Mouse (Mus musculus): ENCODE data around the gene Tgfbrap1. TPM values are rescaled to one million over a fixed set of nuclear protein-coding genes. Genes with fewer than 3 reads are reported as not detected.
A peak's percentile ranks its signal among the peaks of the same experiment; 100 is the strongest.

The Tgfbrap1 gene
- 15.1 and 17.2 TPM in 2 replicates for polyA plus RNA-seq (2014; fragmentation: Nextera tagmentation; extraction: Ambion mirVana)

DNA sequence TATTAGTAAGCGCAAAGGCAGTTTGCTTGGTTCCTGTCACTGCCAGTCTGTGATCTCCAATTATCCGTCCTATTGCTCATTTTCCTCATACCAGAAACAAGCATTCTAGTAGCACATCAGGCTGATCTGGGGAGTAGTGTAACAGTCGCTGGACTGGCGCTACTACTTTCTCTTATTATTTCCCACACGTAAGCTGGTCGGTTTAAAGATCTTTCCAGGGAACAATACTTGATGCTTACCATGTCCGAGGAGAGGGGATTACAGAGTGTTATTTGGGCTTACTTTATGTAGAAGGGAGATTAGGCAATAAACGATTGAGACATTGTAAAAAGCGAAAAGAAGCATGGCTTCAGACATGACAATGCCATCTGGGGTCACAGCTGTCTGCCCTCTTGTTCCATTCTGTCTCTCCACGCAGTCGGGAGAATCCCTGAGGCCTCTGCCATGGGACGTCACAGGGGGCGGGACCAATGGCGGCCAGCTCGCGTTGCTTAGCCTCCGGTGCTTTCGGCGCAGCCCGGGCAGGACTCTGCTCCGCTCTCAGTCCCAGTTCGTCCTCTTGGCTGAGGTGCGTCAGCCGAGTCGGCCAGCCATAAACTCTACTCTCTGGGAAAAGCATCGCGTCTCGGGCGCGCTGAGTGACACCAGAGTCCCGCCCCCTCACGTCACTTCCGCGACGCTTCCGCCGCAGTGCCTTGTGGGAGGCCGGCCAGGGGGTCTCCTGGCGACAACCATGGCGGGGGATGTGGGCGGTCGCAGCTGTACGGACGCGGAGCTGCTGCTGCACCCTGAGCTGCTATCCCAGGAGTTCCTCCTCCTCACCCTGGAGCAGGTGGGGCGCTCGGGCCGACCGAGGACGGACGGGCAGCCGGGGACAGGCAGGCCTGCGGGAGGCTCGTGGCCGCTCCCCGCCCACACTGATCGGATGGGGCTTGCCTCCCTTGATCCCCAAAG is at the start of gene Tgfbrap1, which contains the start of gene AI597479:
TSS of gene Tgfbrap1 (minus strand) at position 607 of the 954 bp plus-strand sequence.
TSS of gene AI597479 (plus strand) at position 680 of the 954 bp plus-strand sequence.
- Histone ChIP-seq H3K27me3 (ENCODE audit: control insufficient read depth, insufficient read depth, low read length) (no peaks in the 10 kb centered on the region), H3K9ac (ENCODE audit: low read depth, low read length) (peak within 1 kb of the TSS; percentile 81), H3K4me1 (replicated peaks; ENCODE audit: control insufficient read depth, insufficient read depth, low read length) (no peaks in the 10 kb centered on the region; the same call in 1 of the 2 replicates), H3K36me3 (ENCODE audit: control insufficient read depth, insufficient read depth, low read length) (no peaks in the 10 kb centered on the region), H3K9me3 (ENCODE audit: control insufficient read depth, low read length) (no peaks in the 10 kb centered on the region), H3K4me2 (replicated peaks; ENCODE audit: low read depth, low read length) (peak within 1 kb of the TSS; percentile 63), H3K4me3 (ENCODE audit: low read depth, low read length) (peak within 1 kb of the TSS; percentile 67), H3K27ac (ENCODE audit: low read depth, low read length) (peak within 1 kb of the TSS; percentile 98)
- DNase-seq (ENCODE audit: low spot score) (peak; percentile 97), ATAC-seq (ENCODE audit: low FRiP score) (peak; percentile 98)
- 1% methylated on average over 57 of the region's 57 CpGs for WGBS

- no peak for DNase-seq (ENCODE audit: low spot score)
- H3K4me2 ChIP-seq (replicated peaks; ENCODE audit: low read depth, low read length): no peak overlapping the region
- no peak overlapping the region for H3K27ac ChIP-seq (ENCODE audit: low read depth, low read length)
- H3K4me1 ChIP-seq (replicated peaks; ENCODE audit: control insufficient read depth, insufficient read depth, low read length): no peaks in the 10 kb centered on the region
- no peaks in the 10 kb centered on the region for H3K9me3 ChIP-seq (ENCODE audit: control insufficient read depth, low read length)
- no peaks in the 10 kb centered on the region for H3K27me3 ChIP-seq (ENCODE audit: control insufficient read depth, insufficient read depth, low read length)
- H3K36me3 ChIP-seq (ENCODE audit: control insufficient read depth, insufficient read depth, low read length): no peaks in the 10 kb centered on the region
- H3K4me3 ChIP-seq (ENCODE audit: low read depth, low read length): no peak overlapping the region
- WGBS: 74% methylated on average over 2 of the region's 2 CpGs
- no peak for ATAC-seq (ENCODE audit: low FRiP score)
- H3K9ac ChIP-seq (ENCODE audit: low read depth, low read length): no peak overlapping the region
Measured at GRCm38 (mm10) chr1:43147474-43147873, 49.0 kb upstream of the Tgfbrap1 start.

- DNase-seq (ENCODE audit: low spot score): no peak
- no peak overlapping the region for H3K4me2 ChIP-seq (replicated peaks; ENCODE audit: low read depth, low read length)
- WGBS: 90% methylated on average over 6 of the region's 6 CpGs
- H3K9me3 ChIP-seq (ENCODE audit: control insufficient read depth, low read length): no peaks in the 10 kb centered on the region
- ATAC-seq (ENCODE audit: low FRiP score): no peak
- H3K27me3 ChIP-seq (ENCODE audit: control insufficient read depth, insufficient read depth, low read length): no peaks in the 10 kb centered on the region
- H3K4me3 ChIP-seq (ENCODE audit: low read depth, low read length): no peak overlapping the region
- no peaks in the 10 kb centered on the region for H3K36me3 ChIP-seq (ENCODE audit: control insufficient read depth, insufficient read depth, low read length)
- no peaks in the 10 kb centered on the region for H3K4me1 ChIP-seq (replicated peaks; ENCODE audit: control insufficient read depth, insufficient read depth, low read length)
- no peak overlapping the region for H3K9ac ChIP-seq (ENCODE audit: low read depth, low read length)
- H3K27ac ChIP-seq (ENCODE audit: low read depth, low read length): no peak overlapping the region
Measured at GRCm38 (mm10) chr1:43145388-43145787, 47.0 kb upstream of the Tgfbrap1 start.

- Histone ChIP-seq H3K9me3 (ENCODE audit: control insufficient read depth, low read length) (no peaks in the 10 kb centered on the region), H3K36me3 (ENCODE audit: control insufficient read depth, insufficient read depth, low read length) (no peaks in the 10 kb centered on the region), H3K27me3 (ENCODE audit: control insufficient read depth, insufficient read depth, low read length) (no peaks in the 10 kb centered on the region), H3K9ac (ENCODE audit: low read depth, low read length) (no peak overlapping the region), H3K27ac (ENCODE audit: low read depth, low read length) (no peak overlapping the region), H3K4me1 (replicated peaks; ENCODE audit: control insufficient read depth, insufficient read depth, low read length) (no peaks in the 10 kb centered on the region), H3K4me3 (ENCODE audit: low read depth, low read length) (no peak overlapping the region), H3K4me2 (replicated peaks; ENCODE audit: low read depth, low read length) (no peak overlapping the region)
- no peak for ATAC-seq (ENCODE audit: low FRiP score)
- 92% methylated on average over 8 of the region's 8 CpGs for WGBS
- no peak for DNase-seq (ENCODE audit: low spot score)
Measured at GRCm38 (mm10) chr1:43144338-43144906, 46.0 kb upstream of the Tgfbrap1 start.

GRCm38 (mm10) chr1:43143791-43144190 is 45.4 kb upstream of the Tgfbrap1 start:
- H3K4me1 ChIP-seq (replicated peaks; ENCODE audit: control insufficient read depth, insufficient read depth, low read length): no peaks in the 10 kb centered on the region
- WGBS: 92% methylated on average over 4 of the region's 4 CpGs
- no peak overlapping the region for H3K4me2 ChIP-seq (replicated peaks; ENCODE audit: low read depth, low read length)
- H3K27me3 ChIP-seq (ENCODE audit: control insufficient read depth, insufficient read depth, low read length): no peaks in the 10 kb centered on the region
- ATAC-seq (ENCODE audit: low FRiP score): no peak
- H3K9me3 ChIP-seq (ENCODE audit: control insufficient read depth, low read length): no peaks in the 10 kb centered on the region
- H3K4me3 ChIP-seq (ENCODE audit: low read depth, low read length): no peak overlapping the region
- H3K27ac ChIP-seq (ENCODE audit: low read depth, low read length): no peak overlapping the region
- DNase-seq (ENCODE audit: low spot score): no peak
- no peaks in the 10 kb centered on the region for H3K36me3 ChIP-seq (ENCODE audit: control insufficient read depth, insufficient read depth, low read length)
- H3K9ac ChIP-seq (ENCODE audit: low read depth, low read length): no peak overlapping the region

GRCm38 (mm10) chr1:43143284-43143683 is 44.8 kb upstream of the Tgfbrap1 start:
- no peak overlapping the region for H3K4me2 ChIP-seq (replicated peaks; ENCODE audit: low read depth, low read length)
- H3K27me3 ChIP-seq (ENCODE audit: control insufficient read depth, insufficient read depth, low read length): no peaks in the 10 kb centered on the region
- DNase-seq (ENCODE audit: low spot score) (no peak), ATAC-seq (ENCODE audit: low FRiP score) (no peak)
- H3K27ac ChIP-seq (ENCODE audit: low read depth, low read length): no peak overlapping the region
- no peak overlapping the region for H3K9ac ChIP-seq (ENCODE audit: low read depth, low read length)
- 91% methylated on average over 4 of the region's 4 CpGs for WGBS
- H3K36me3 ChIP-seq (ENCODE audit: control insufficient read depth, insufficient read depth, low read length): no peaks in the 10 kb centered on the region
- no peak overlapping the region for H3K4me3 ChIP-seq (ENCODE audit: low read depth, low read length)
- no peaks in the 10 kb centered on the region for H3K4me1 ChIP-seq (replicated peaks; ENCODE audit: control insufficient read depth, insufficient read depth, low read length)
- no peaks in the 10 kb centered on the region for H3K9me3 ChIP-seq (ENCODE audit: control insufficient read depth, low read length)

GRCm38 (mm10) chr1:43142849-43143248 is 44.4 kb upstream of the Tgfbrap1 start:
- 84% methylated on average over 6 of the region's 6 CpGs for WGBS
- H3K27me3 ChIP-seq (ENCODE audit: control insufficient read depth, insufficient read depth, low read length): no peaks in the 10 kb centered on the region
- no peak overlapping the region for H3K4me3 ChIP-seq (ENCODE audit: low read depth, low read length)
- H3K4me1 ChIP-seq (replicated peaks; ENCODE audit: control insufficient read depth, insufficient read depth, low read length): no peaks in the 10 kb centered on the region
- no peaks in the 10 kb centered on the region for H3K36me3 ChIP-seq (ENCODE audit: control insufficient read depth, insufficient read depth, low read length)
- ATAC-seq (ENCODE audit: low FRiP score) (no peak), DNase-seq (ENCODE audit: low spot score) (no peak)
- no peak overlapping the region for H3K9ac ChIP-seq (ENCODE audit: low read depth, low read length)
- H3K27ac ChIP-seq (ENCODE audit: low read depth, low read length): no peak overlapping the region
- no peak overlapping the region for H3K4me2 ChIP-seq (replicated peaks; ENCODE audit: low read depth, low read length)
- H3K9me3 ChIP-seq (ENCODE audit: control insufficient read depth, low read length): no peaks in the 10 kb centered on the region

GRCm38 (mm10) chr1:43141555-43141961 is 43.1 kb upstream of the Tgfbrap1 start:
- no peak overlapping the region for H3K9ac ChIP-seq (ENCODE audit: low read depth, low read length)
- no peak overlapping the region for H3K27ac ChIP-seq (ENCODE audit: low read depth, low read length)
- no peak overlapping the region for H3K4me2 ChIP-seq (replicated peaks; ENCODE audit: low read depth, low read length)
- WGBS: 86% methylated on average over 11 of the region's 11 CpGs
- H3K27me3 ChIP-seq (ENCODE audit: control insufficient read depth, insufficient read depth, low read length): no peaks in the 10 kb centered on the region
- no peaks in the 10 kb centered on the region for H3K4me1 ChIP-seq (replicated peaks; ENCODE audit: control insufficient read depth, insufficient read depth, low read length)
- H3K9me3 ChIP-seq (ENCODE audit: control insufficient read depth, low read length): no peaks in the 10 kb centered on the region
- H3K4me3 ChIP-seq (ENCODE audit: low read depth, low read length): no peak overlapping the region
- DNase-seq (ENCODE audit: low spot score): no peak
- H3K36me3 ChIP-seq (ENCODE audit: control insufficient read depth, insufficient read depth, low read length): no peaks in the 10 kb centered on the region
- no peak for ATAC-seq (ENCODE audit: low FRiP score)

All from hindbrain, embryonic 11.5 days (tissue).